Mouse (Mus musculus): Measurements from ENCODE around the gene H2-K1.

The H2-K1 gene

GRCm38 (mm10) chr17:33982136-33982535, 18.0 kb downstream of the H2-K1 start:
- peak in 1 of 2 experiments; percentile 68 for DNase-seq (ENCODE audit: low spot score in 2 of 2)

GRCm38 (mm10) chr17:33981192-33981909, 18.8 kb downstream of the H2-K1 start:
- DNase-seq (ENCODE audit: low spot score in 2 of 2) = peak; percentile 66 to 81

DNA sequence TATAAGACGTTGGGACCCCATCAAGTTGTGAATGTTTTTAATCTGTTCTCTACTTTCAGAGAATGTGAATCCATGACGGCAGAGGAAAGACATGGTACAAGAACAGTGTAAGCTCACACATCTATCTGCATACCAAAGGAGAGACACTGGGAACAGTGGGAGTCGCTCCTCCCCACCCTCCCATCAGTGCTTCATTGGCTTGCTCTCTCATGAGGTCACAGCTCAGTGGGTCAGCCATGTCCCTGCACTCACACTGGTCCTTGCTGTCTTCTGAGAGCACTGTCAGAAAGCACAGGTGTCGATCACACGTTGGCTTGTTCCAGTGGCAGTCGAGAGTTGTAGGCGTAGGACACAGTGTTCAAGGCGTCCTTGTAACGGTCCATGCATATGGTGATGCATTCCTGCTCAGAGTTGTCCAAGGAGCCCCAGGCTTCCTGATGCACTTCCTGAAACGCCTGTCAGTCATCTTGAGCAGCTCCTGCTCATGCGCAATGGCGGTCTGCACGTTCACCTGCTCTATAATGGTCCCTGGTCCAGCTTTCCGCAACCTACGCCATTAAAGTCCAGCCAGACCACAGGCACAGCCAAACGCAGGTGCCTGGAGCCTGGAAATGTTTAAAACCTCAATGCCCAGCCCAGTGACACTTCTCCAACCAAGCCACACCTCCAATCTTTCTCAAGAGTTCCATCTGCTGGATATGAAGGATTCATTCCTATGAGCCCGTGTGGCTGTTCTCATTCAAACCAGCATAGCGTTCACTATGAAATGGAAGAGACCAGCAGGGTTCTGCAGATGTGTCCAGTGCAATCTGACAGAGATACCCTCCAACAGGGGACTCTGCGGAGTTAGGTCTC, 19.7 kb downstream of the H2-K1 start:
- no peak for DNase-seq (ENCODE audit: low spot score in 2 of 2)

DNA sequence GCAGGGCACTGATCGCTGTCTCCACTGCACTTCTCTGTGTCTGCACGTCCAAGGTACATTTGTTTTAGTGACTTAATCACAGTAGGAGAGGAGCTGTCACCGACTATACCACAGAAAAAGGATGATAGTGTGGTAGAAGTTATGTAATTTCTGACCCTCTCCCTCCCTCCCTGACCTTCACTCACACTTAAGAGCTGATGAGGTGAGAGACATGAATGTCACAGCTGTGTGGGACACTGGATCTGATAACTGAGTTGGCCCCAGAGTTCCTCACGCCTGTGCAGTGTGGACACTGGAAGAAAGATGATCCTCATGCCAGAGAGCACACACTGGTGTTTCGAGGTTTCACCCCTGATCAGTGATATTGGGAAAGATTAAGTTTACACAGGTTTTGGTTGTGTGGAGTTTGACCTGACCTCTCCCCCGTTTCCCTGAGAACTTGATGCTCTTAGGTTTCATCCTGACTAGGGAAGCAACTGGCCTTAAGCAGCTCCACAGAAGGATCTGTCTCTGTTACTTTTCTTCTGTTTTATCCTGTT, 20.6 kb downstream of the H2-K1 start:
- DNase-seq (ENCODE audit: low spot score in 2 of 2) = no peak

DNA sequence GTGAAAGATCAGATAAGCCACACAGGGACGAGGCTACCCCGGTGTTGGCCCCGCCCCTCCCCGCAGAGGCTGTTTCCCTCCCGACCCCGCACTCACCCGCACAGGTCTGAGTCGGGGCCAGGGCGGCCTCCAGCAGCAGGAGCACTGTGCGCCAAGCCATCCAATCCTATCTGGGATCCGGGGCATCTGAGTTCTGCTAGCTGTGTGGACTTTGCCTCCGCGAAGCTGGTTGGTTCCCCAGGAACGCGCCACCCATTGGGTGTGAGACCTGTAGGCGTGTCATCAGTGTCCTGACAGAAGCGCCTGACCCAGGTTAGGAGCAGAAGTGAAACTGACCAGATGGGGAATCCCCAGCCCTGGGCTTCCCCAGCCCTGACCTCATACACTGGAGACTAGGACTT, 21.5 kb downstream of the H2-K1 start:
- DNase-seq (ENCODE audit: low spot score in 2 of 2) = no peak

GRCm38 (mm10) chr17:33977861-33978557, 22.1 kb downstream of the H2-K1 start:
- no peak for DNase-seq (ENCODE audit: low spot score in 2 of 2)

DNA sequence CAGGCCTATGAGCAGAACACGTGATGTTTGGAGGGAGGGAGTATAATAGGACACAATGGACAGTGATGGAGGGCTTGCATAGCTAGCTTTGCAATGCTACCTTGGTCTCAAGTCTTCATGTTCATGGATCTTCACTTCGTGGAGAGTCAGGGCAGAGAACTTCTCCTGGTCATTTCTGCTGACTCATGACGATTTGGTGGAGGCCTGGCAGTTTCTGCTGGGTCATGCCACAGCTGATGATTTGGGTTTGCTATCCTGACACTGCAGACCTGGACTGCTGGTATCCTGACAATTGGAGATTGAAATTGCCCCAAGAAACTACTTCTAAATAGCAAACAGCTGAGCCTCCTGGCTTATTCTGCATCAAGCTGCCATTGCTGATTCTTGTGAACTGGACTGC, 26.6 kb downstream of the H2-K1 start:
- no peak for DNase-seq (ENCODE audit: low spot score in 2 of 2)

DNA sequence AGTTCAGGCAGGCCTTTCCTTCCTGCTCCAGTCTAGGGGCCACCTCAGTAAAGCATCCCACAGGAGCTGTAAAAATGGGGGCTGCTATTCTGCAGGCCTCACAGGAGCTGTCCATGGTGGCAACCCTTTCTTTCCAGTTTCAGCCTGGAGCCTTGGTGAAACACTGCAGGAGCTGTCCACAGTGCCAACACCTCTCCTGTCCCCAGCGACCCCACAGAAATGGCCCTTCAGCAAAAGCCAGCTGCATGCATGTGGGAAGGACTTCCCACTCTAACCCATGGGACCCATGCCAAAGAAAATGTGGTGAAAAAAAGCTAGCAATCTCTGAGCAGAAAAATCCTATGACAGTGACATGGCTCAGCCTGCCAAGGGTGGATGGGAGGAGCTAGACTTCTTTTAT, 27.5 kb downstream of the H2-K1 start:
- DNase-seq (ENCODE audit: low spot score in 2 of 2) = no peak

- DNase-seq (ENCODE audit: low spot score in 2 of 2) = no peak
These were observed 30.8 kb downstream of the H2-K1 start for GRCm38 (mm10) chr17:33969394-33969793.

DNA sequence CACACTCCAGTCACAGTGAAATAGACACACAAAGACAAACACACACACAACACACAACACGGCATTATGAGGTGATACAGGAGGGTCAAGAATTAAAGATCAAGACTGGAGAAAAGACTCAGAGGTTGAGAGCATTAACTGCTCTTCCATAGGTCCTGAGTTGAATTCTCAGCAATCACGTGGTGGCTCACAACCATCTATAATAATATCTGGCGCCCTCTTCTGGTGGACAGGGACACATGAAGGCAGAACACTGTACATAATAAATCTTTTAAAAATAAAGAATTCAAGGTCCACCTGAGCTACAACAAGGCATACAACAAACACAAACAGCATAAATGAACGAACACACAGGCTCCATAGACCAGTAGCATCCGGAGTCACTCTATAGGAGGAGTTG, 31.2 kb downstream of the H2-K1 start:
- DNase-seq (ENCODE audit: low spot score in 2 of 2) = no peak

- peak in 1 of 2 experiments; percentile 80 for DNase-seq (ENCODE audit: low spot score in 2 of 2)
These were observed 31.7 kb downstream of the H2-K1 start for GRCm38 (mm10) chr17:33968489-33968888.

- DNase-seq (ENCODE audit: low spot score in 2 of 2) = no peak
These were observed 34.1 kb downstream of the H2-K1 start for GRCm38 (mm10) chr17:33965846-33966550.

- no peak for DNase-seq (ENCODE audit: low spot score in 2 of 2)
These were observed 34.9 kb downstream of the H2-K1 start for GRCm38 (mm10) chr17:33965082-33965845.

- no peak for DNase-seq (ENCODE audit: low spot score in 2 of 2)
These were observed 37.3 kb downstream of the H2-K1 start for GRCm38 (mm10) chr17:33962876-33963275.

- no peak for DNase-seq (ENCODE audit: low spot score in 2 of 2)
These were observed 40.2 kb downstream of the H2-K1 start for GRCm38 (mm10) chr17:33959948-33960347.

DNA sequence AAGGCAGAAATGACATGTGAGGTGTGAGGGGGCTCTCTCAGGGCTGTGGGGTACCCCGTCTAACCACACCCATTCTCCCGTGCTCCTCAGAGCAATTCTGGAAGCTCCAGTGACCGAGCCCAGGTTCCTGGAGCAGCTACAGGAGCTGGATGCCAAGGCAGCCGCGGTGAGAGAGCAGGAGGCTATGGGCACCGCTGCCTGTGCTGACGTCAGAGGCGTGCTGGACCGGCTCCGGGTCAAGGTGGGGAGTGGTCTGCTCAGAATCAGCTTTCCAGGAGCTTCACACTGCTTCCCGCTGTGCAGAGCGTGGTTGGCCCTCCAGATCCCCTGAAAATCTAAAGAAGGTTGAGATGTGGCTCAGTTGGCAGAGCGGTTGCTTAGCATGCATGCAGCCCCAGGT, 41.0 kb downstream of the H2-K1 start:
- no peak for DNase-seq (ENCODE audit: low spot score in 2 of 2)

DNA sequence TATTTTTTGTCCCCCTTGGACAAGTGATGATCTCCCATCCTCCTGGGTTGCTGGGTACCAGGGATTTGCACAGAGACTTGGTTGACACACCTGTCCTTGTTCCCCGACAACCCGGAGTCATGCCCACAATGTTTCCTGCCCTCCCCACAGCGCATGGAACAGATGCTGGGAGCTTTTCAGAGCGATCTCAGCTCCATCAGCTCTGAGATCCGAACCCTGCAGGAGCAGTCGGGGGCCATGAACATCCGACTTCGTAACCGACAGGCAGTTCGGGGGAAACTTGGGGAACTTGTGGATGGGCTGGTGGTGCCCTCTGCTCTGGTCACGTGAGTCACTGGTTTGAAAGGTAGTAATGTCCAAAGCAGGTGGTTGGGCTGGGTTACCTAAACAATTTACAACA, 41.7 kb downstream of the H2-K1 start:
- DNase-seq (ENCODE audit: low spot score in 2 of 2) = no peak

GRCm38 (mm10) chr17:33957493-33957892, 42.7 kb downstream of the H2-K1 start:
- DNase-seq (ENCODE audit: low spot score in 2 of 2) = no peak

- DNase-seq (ENCODE audit: low spot score in 2 of 2) = no peak
These were observed 43.8 kb downstream of the H2-K1 start for GRCm38 (mm10) chr17:33956336-33956735.

- DNase-seq (ENCODE audit: low spot score in 2 of 2) = peak; percentile 87 to 96
These were observed 44.5 kb downstream of the H2-K1 start, which contains the start of the genes Vps52 and Rps18 for GRCm38 (mm10) chr17:33955555-33956214. Gene Vps52 (plus strand): TSS chr17:33955812. Gene Rps18 (minus strand): TSS chr17:33956001.

All from cerebellum, postnatal 4 days (tissue).